Mouse (Mus musculus) liver, embryonic 12.5 days (tissue): ENCODE measurements around the gene Adarb2. TPM values are rescaled to one million over a fixed set of nuclear protein-coding genes. Genes with fewer than 3 reads are reported as not detected.

ENCODE experiments used
- ATAC-seq: fragments of 200-750 bp; cut with Nextera tagmentation; 2 replicates; pipeline ENCODE4 v1.8.0; 2017; ENCODE audit warnings: moderate number of reproducible peaks, mild to moderate bottlenecking, moderate library complexity
- H3K27ac ChIP-seq: fragments of 300-500 bp; sonication (generic); 2 replicates; pipeline ENCODE4 v1.5.1; 2016; ENCODE audit warnings: mild to moderate bottlenecking
- H3K27me3 ChIP-seq: fragments of 300-500 bp; sonication (generic); replicated peaks from 2 replicates; pipeline ENCODE4 v1.6.1; 2016; ENCODE audit warnings: mild to moderate bottlenecking, moderate library complexity
- H3K36me3 ChIP-seq: fragments of 300-500 bp; sonication (generic); 2 replicates; pipeline ENCODE4 v1.6.1; 2016; ENCODE audit warnings: mild to moderate bottlenecking, moderate library complexity
- H3K4me1 ChIP-seq: fragments of 300-500 bp; sonication (generic); 2 replicates; pipeline ENCODE4 v1.6.1; 2016
- H3K4me2 ChIP-seq: fragments of 300-500 bp; sonication (generic); 2 replicates; pipeline ENCODE4 v1.6.1; 2016; ENCODE audit warnings: mild to moderate bottlenecking, moderate library complexity
- H3K4me3 ChIP-seq: fragments of 300-500 bp; sonication (generic); 2 replicates; pipeline ENCODE4 v1.5.1; 2016; ENCODE audit warnings: mild to moderate bottlenecking, moderate library complexity
- H3K9ac ChIP-seq: fragments of 300-500 bp; sonication (generic); 2 replicates; pipeline ENCODE4 v1.6.1; 2016; ENCODE audit warnings: mild to moderate bottlenecking, moderate library complexity
- H3K9me3 ChIP-seq: fragments of 300-500 bp; sonication (generic); replicated peaks from 2 replicates; pipeline ENCODE4 v1.6.1; 2016; ENCODE audit warnings: mild to moderate bottlenecking, moderate library complexity
- WGBS: fragments of 180-500 bp; shearing (Covaris S2); methylation state at CpG from one replicate; pipeline ENCODE4 v1.1.7; 2016; ENCODE audit not compliant: insufficient replicate concordance; 5-methylcytosine and 5-hydroxymethylcytosine counted together
- polyA plus RNA-seq: library from polyadenylated mRNA; unstranded; fragments of >200 nt; fragmentation: Nextera tagmentation; extraction: Ambion mirVana; gene quantifications from 2 replicates; pipeline ENCODE4 v1.2.1, GENCODE M21; 2016

The Adarb2 gene
- polyA plus RNA-seq, 1 experiment from 2014 or later = 0.35 TPM

DNA sequence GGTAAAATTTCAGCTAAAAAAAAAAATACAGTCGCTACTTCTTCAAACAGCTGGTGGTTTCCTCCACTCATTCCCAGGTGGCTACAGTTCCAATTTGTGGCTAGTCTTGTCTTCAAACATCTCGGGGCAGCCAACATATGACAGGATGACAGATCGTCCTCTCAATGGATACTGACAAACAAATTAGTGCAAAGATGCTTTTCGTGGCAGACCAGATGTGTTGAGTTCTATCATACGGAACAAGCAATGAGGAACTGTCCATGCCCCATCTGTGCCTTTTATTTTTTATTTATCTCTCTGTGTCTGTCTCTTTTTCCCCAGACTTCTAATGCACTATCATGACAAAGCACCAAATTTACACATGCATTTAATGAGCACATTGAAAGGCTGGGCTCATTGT is 316.5 kb downstream of the Adarb2 start:
- Histone ChIP-seq H3K4me3 (no peak overlapping the region), H3K4me2 (no peak overlapping the region), H3K36me3 (no peaks in the 10 kb centered on the region), H3K27ac (no peak overlapping the region), H3K27me3 (no peaks in the 10 kb centered on the region), H3K4me1 (no peaks in the 10 kb centered on the region), H3K9me3 (no peaks in the 10 kb centered on the region), H3K9ac (no peak overlapping the region)
- 58% methylated on average over 5 of the region's 5 CpGs for WGBS
- no peak for ATAC-seq

GRCm38 (mm10) chr13:8525748-8526631 is 323.3 kb downstream of the Adarb2 start:
- H3K27me3 ChIP-seq = no peaks in the 10 kb centered on the region
- H3K4me3 ChIP-seq = no peak overlapping the region
- no peaks in the 10 kb centered on the region for H3K36me3 ChIP-seq
- H3K27ac ChIP-seq = no peak overlapping the region
- no peaks in the 10 kb centered on the region for H3K9me3 ChIP-seq
- H3K4me2 ChIP-seq = no peak overlapping the region
- whole genome bisulfite sequencing = 79% methylated on average over 9 of the region's 9 CpGs
- no peaks in the 10 kb centered on the region for H3K4me1 ChIP-seq
- ATAC-seq = no peak
- no peak overlapping the region for H3K9ac ChIP-seq

- Histone ChIP-seq H3K36me3 (no peaks in the 10 kb centered on the region), H3K27me3 (no peaks in the 10 kb centered on the region), H3K9ac (no peak overlapping the region), H3K27ac (no peak overlapping the region), H3K4me3 (no peak overlapping the region), H3K4me1 (no peaks in the 10 kb centered on the region), H3K9me3 (no peaks in the 10 kb centered on the region), H3K4me2 (no peak overlapping the region)
- no peak for ATAC-seq
- WGBS = 67% methylated on average over 9 of the region's 9 CpGs
Measured at GRCm38 (mm10) chr13:8534265-8535113, 331.8 kb downstream of the Adarb2 start.

- Histone ChIP-seq H3K27me3 (no peaks in the 10 kb centered on the region), H3K4me3 (no peak overlapping the region), H3K36me3 (no peaks in the 10 kb centered on the region), H3K27ac (no peak overlapping the region), H3K9me3 (no peaks in the 10 kb centered on the region), H3K4me1 (no peaks in the 10 kb centered on the region), H3K9ac (no peak overlapping the region), H3K4me2 (no peak overlapping the region)
- no peak for ATAC-seq
- WGBS = 66% methylated on average over 2 of the region's 2 CpGs
Measured at GRCm38 (mm10) chr13:8538481-8538880, 335.8 kb downstream of the Adarb2 start.

DNA sequence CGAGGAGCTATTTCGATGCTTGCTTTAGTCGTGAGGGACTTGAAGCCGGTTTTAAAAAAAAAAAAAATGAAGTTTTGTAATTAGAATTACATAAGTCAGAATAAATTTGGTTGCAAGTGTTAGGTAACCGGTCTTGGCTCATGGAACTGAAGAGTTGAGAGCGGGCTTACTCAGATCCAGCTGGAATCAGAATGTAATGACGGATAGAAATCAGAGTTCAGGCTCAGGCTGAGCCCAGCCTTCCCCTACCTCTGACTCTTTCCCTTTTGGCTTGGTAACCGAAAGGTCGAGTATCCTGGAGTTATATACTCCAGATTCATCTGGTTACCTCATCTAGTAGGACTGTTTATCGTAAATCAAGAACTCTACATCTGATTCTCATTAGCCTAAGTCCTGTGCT is 336.2 kb downstream of the Adarb2 start:
- Histone ChIP-seq H3K4me2 (no peak overlapping the region), H3K36me3 (no peaks in the 10 kb centered on the region), H3K9me3 (no peaks in the 10 kb centered on the region), H3K27ac (no peak overlapping the region), H3K27me3 (no peaks in the 10 kb centered on the region), H3K4me3 (no peak overlapping the region), H3K4me1 (no peaks in the 10 kb centered on the region), H3K9ac (no peak overlapping the region)
- WGBS = 76% methylated on average over 10 of the region's 10 CpGs
- no peak for ATAC-seq

GRCm38 (mm10) chr13:8542684-8543083 is 340.0 kb downstream of the Adarb2 start:
- Histone ChIP-seq H3K9ac (no peak overlapping the region), H3K4me1 (no peaks in the 10 kb centered on the region), H3K9me3 (no peaks in the 10 kb centered on the region), H3K27ac (no peak overlapping the region), H3K36me3 (no peaks in the 10 kb centered on the region), H3K4me3 (no peak overlapping the region), H3K4me2 (no peak overlapping the region), H3K27me3 (no peaks in the 10 kb centered on the region)
- WGBS = 71% methylated on average over 2 of the region's 2 CpGs
- ATAC-seq = no peak

- Histone ChIP-seq H3K36me3 (no peaks in the 10 kb centered on the region), H3K9me3 (no peaks in the 10 kb centered on the region), H3K4me3 (no peak overlapping the region), H3K27ac (no peak overlapping the region), H3K4me1 (no peaks in the 10 kb centered on the region), H3K9ac (no peak overlapping the region), H3K27me3 (no peaks in the 10 kb centered on the region), H3K4me2 (no peak overlapping the region)
- WGBS = 70% methylated on average over 2 of the region's 2 CpGs
- no peak for ATAC-seq
Measured at GRCm38 (mm10) chr13:8552242-8552641, 349.6 kb downstream of the Adarb2 start.

GRCm38 (mm10) chr13:8557784-8558183 is 355.1 kb downstream of the Adarb2 start:
- H3K36me3 ChIP-seq = no peaks in the 10 kb centered on the region
- no peak for ATAC-seq
- no peak overlapping the region for H3K4me3 ChIP-seq
- H3K27me3 ChIP-seq = no peaks in the 10 kb centered on the region
- no peaks in the 10 kb centered on the region for H3K9me3 ChIP-seq
- WGBS = 57% methylated on average over 4 of the region's 4 CpGs
- H3K27ac ChIP-seq = no peak overlapping the region
- no peaks in the 10 kb centered on the region for H3K4me1 ChIP-seq
- H3K4me2 ChIP-seq = no peak overlapping the region
- H3K9ac ChIP-seq = no peak overlapping the region

GRCm38 (mm10) chr13:8560485-8560884 is 357.8 kb downstream of the Adarb2 start:
- no peaks in the 10 kb centered on the region for H3K9me3 ChIP-seq
- H3K4me1 ChIP-seq = no peaks in the 10 kb centered on the region
- no peaks in the 10 kb centered on the region for H3K27me3 ChIP-seq
- no peak for ATAC-seq
- no peak overlapping the region for H3K9ac ChIP-seq
- H3K27ac ChIP-seq = no peak overlapping the region
- H3K36me3 ChIP-seq = no peaks in the 10 kb centered on the region
- no peak overlapping the region for H3K4me3 ChIP-seq
- H3K4me2 ChIP-seq = no peak overlapping the region

DNA sequence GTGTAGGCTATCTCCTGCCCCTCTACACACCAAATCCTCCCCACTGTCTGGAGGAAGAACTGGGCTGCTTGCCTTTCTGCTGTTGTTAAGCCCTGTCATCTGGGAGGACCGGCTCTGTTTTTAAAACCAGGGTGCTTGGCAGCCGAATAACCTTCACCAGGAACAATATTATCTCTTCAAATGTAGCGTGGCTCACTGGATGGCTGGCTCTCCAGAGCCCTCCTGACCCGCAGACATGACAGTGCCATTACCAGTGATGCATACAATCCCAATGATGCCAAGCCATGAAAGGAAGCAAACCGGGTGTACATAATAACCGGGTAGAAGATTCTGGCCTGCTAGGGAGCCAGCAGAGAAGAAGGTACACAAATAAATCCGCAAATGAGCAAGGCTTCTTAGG is 360.5 kb downstream of the Adarb2 start:
- WGBS = 65% methylated on average over 7 of the region's 7 CpGs
- no peaks in the 10 kb centered on the region for H3K36me3 ChIP-seq
- no peaks in the 10 kb centered on the region for H3K27me3 ChIP-seq
- no peak overlapping the region for H3K4me2 ChIP-seq
- no peak overlapping the region for H3K27ac ChIP-seq
- no peak overlapping the region for H3K4me3 ChIP-seq
- H3K4me1 ChIP-seq = no peaks in the 10 kb centered on the region
- H3K9me3 ChIP-seq = no peaks in the 10 kb centered on the region
- ATAC-seq = no peak
- no peak overlapping the region for H3K9ac ChIP-seq

- Histone ChIP-seq H3K27ac (no peak overlapping the region), H3K36me3 (no peaks in the 10 kb centered on the region), H3K9ac (no peak overlapping the region), H3K4me1 (no peaks in the 10 kb centered on the region), H3K4me2 (no peak overlapping the region), H3K9me3 (no peaks in the 10 kb centered on the region), H3K27me3 (no peaks in the 10 kb centered on the region), H3K4me3 (no peak overlapping the region)
- WGBS = 65% methylated on average over 15 of the region's 15 CpGs
- no peak for ATAC-seq
Measured at GRCm38 (mm10) chr13:8567111-8568026, 364.7 kb downstream of the Adarb2 start.
